Mouse (Mus musculus) pancreas, adult 10 weeks (tissue): ENCODE data around the gene Fgl2. TPM values are rescaled to one million over a fixed set of nuclear protein-coding genes. Genes with fewer than 3 reads are reported as not detected.

Experiments
- polyA plus RNA-seq: library from polyadenylated mRNA; stranded (reverse); fragments of 350-450 nt; fragmentation: Illumina TruSeq; extraction: RNeasy Lipid Tissue Mini Kit (QIAGEN cat#74804); gene quantifications from one replicate; pipeline ENCODE4 v1.2.3, GENCODE M21; 2015; ENCODE audit warnings: low read depth, low replicate concordance; ENCODE audit not compliant: insufficient read depth

Fgl2 gene
- polyA plus RNA-seq: 9.5 TPM

GRCm38 (mm10) chr5:21372493-21373179, at the start of gene Fgl2:
Fgl2 (plus strand) TSS chr5:21372642.

DNA sequence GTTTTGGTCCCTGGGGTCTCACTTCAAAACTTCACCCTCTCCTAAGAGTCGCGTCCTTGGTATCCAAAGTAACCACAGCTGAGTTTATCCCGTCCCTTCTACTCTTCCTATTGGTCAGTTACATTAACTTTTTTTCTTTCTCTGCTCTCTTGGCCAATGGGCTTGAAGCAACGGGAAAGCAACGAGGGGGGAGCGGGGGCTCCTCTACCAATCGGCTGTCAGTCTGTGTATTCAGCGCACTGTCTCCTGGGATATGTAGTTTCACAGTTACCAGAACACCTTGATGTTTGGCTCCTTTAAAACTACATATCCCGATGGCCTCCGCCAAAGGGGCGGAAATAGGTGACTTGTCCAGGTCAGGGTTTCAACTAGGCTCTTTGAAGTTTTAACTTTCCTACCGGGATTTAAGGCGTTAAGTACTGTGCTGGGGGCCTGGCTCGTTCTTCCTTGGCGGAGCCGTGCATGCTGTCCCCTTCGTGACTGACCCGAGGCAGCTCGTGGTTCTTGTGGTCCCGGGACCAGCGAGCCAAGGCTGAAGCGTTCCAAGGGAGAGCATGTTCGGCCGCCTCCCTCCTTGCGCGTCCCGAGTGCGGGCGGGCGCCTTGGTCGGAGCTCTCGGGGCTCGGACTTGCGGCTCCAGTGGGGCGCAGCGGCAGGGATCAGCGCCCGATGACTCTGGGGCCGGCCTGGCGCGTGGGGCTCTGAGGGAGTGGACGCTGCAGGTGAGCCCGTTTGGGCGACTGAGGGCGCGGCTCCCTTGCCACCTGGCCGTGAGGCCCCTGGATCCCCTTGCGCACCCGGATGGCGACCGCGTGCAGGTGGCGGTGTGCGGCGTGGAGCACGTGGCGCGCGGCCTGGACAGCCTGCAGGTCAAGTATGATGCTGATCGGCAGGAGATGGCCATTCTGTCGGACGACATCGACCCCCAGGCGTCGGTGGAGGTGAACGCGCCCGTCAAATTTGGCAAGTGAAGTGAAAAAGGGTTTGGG, 52.5 kb downstream of the Fgl2 start, which contains the start of the genes Ccdc146 and Fam185a:
Ccdc146 (minus strand) TSS at position 64 of the 989 bp plus-strand sequence.
Fam185a (plus strand) TSS at position 345 of the 989 bp plus-strand sequence.

Other genes starting within 250 kb of the Fgl2 start
- gene Gsap, start 186.4 kb upstream of the Fgl2 start, polyA plus RNA-seq: 2.5 TPM
- gene Ccdc146, start 52.0 kb downstream of the Fgl2 start, polyA plus RNA-seq: 1.1 TPM
- gene Fam185a, start 52.3 kb downstream of the Fgl2 start, polyA plus RNA-seq: 1.6 TPM
- 1.6 TPM for gene Lrrc17, start 170.9 kb downstream of the Fgl2 start, polyA plus RNA-seq